ENCODE assay signal across 8 mouse cellular contexts in genomic region chr10:60237475-60238154, GRCm38 (mm10). TPM values are rescaled to one million over a fixed set of nuclear protein-coding genes. Genes with fewer than 3 reads are reported as not detected.
DNase-seq lines count a peak whose midpoint lies in the region; ATAC-seq lines count a peak whose summit lies in the region.

No protein-coding gene starts in this region.

- no peak overlapping the region for H3K4me3 ChIP-seq in heart, embryonic 10.5 days

- intact Hi-C loops in heart, postnatal 36 days (cut with DNase I), result loop anchor here (1.0 kb wide), 2 partner anchors 46 to 89 kb away; no protein-coding TSS in a partner anchor

- no peaks in the 10 kb centered on the region for H3K36me3 ChIP-seq in heart, embryonic 10.5 days

- 63% methylated on average over 10 of the region's 10 CpGs for WGBS in heart, embryonic 10.5 days

- DNase-seq in heart, postnatal 36 days, result peak; percentile 56 to 68
- DNase-seq in heart, embryonic 10.5 days (ENCODE audit: low spot score), result no peak
- peak; percentile 84 for DNase-seq in A20 (ENCODE audit: low read depth, low spot score)
- peak; percentile 59 for DNase-seq in adipocyte (ENCODE audit: low spot score)
- DNase-seq in embryo, embryonic 11 days, result peak; percentile 62
- peak; percentile 67 to 84 for DNase-seq in kidney, postnatal 36 days
- peak; percentile 68 for DNase-seq in thymus, postnatal 25 days

- ATAC-seq in monocyte, adult 5-6 weeks (replicated peaks; ENCODE audit: insufficient number of reproducible peaks, low FRiP score, low TSS enrichment, poor library complexity, severe bottlenecking), result peak; percentile 49; the same call in 1 of the 2 replicates

- H3K4me1 ChIP-seq in heart, embryonic 10.5 days, result no peaks in the 10 kb centered on the region

- no peaks in the 10 kb centered on the region for H3K9me3 ChIP-seq in heart, embryonic 10.5 days

- H3K27ac ChIP-seq in heart, embryonic 10.5 days, result no peak overlapping the region

- no peaks in the 10 kb centered on the region for H3K27me3 ChIP-seq in heart, embryonic 10.5 days (ENCODE audit: insufficient read depth, poor library complexity, severe bottlenecking)

RNA-seq across cellular contexts. Expression of gene Chst3, which starts 18.6 kb away (rescaled TPM):
- 1 to 10 TPM; 1.0 to 1.1 TPM for total RNA-seq in heart, postnatal 36 days (2021)
- 0.51 and 0.89 TPM in 2 replicates for polyA plus RNA-seq in heart, embryonic 10.5 days (2016; fragmentation: Nextera tagmentation; extraction: Ambion mirVana)
- 6.9 to 10.5 TPM (median 8.1 TPM) in 3 replicates for total RNA-seq in monocyte, adult 5-6 weeks (2017)

RNA-seq across cellular contexts. Expression of gene Psap, which starts 39.8 kb away (rescaled TPM):
- 1,000 to 10,000 TPM; 1,163 to 1,211 TPM for total RNA-seq in heart, postnatal 36 days (2021)
- polyA plus RNA-seq in heart, embryonic 10.5 days (2016; fragmentation: Nextera tagmentation; extraction: Ambion mirVana), result 74.3 and 75.2 TPM in 2 replicates
- 1,204 to 1,488 TPM (median 1,482 TPM) in 3 replicates for total RNA-seq in monocyte, adult 5-6 weeks (2017)
